Mouse (Mus musculus) lung, adult 2 months (tissue): ENCODE data around the gene Mtf2.

Source experiments
- CTCF ChIP-seq: fragments of 200-500 bp; IDR thresholded peaks from 2 replicates; pipeline ENCODE4 v1.5.1; 2011; ENCODE audit warnings: mild to moderate bottlenecking, low read length, control low read depth; ENCODE audit not compliant: insufficient read depth
- POLR2A ChIP-seq: fragments of 200-500 bp; IDR thresholded peaks from 2 replicates; pipeline ENCODE4 v1.6.1; 2011; ENCODE audit warnings: low read depth, mild to moderate bottlenecking, control low read depth, low read length, borderline replicate concordance; ENCODE audit errors: extremely low read depth

DNA sequence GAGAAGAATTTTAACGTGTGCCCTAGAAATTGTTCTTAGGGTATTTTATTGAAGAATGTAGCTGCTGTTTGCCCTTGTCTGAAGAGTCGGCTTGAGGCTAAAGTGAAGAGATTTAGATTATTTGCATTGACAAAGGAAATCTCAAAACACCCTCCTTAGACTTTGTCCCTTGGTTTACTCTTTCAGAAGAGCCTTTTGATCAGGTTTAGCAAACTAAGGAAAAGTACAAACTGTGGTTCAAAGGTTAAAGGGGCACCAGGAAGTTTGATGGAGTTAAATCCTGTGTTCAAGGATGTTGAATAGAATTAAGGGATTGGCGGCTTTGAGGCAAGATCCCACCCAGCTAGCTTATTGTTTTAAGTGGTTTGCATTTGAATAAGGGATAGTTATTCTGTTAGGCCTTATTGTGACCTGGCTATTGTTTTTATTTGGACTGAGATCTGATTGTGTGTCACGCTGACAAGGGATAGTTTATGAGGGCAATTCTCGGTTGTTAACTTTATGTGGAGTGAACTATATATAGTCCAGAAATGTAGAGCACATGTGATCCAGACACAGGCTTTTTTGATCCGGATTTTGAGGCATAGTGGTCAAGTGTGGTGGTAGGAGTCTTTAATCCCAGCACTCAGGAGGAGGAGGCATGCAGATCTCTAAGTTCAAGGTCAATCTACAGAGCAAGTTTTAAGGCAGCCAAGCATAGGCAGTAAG lies 11.5 kb downstream of the Mtf2 start:
- no peak for TF ChIP-seq CTCF
- TF ChIP-seq POLR2A = no peak
